Mouse (Mus musculus): ENCODE data around the gene Hcrt.

DNA sequence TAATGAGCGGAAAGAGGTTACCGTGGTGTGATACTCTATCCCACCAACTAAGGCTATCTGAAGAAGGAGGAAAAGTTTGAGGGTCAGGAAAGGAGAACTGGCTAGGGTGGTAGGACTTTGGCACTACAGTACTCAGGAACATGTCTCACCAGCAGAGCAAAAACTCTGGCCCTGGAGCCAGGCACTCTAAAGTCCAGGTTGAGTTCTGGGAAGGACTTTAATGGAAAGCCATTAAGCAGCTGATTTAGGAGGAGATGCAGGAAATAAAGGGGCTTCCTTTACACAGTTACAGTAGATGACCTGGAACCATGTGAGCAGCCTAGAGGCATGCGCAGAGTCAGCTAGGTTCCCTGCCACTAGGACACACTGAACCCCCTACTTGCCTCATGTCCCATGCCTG lies 35.5 kb downstream of the Hcrt start:
- TF ChIP-seq CTCF (conservative IDR thresholded peaks at IDR 0.05; ENCODE audit: low read length) (no peak), POU5F1 (IDR thresholded peaks at IDR 0.05; ENCODE audit: borderline replicate concordance, low read length) (no peak), NANOG (IDR thresholded peaks at IDR 0.05; ENCODE audit: borderline replicate concordance, low read length) (no peak)

All from E14TG2a.4 (cell line).